Mouse (Mus musculus) neutrophil, adult 5-6 weeks (primary cell): ENCODE data around the gene Col10a1. TPM values are rescaled to one million over a fixed set of nuclear protein-coding genes. Genes with fewer than 3 reads are reported as not detected.
"Not testable (repeated sequence)": the region's sequence is repeated elsewhere in the genome, so short reads cannot be mapped to it uniquely, and the experiment has no call there.

Experiments used
- ATAC-seq: fragments of 151-379, 151-347 bp; 2 replicates; pipeline ENCODE4 v1.8.0; 2017; ENCODE audit warnings: mild to moderate bottlenecking, moderate TSS enrichment; ENCODE audit not compliant: insufficient number of reproducible peaks, poor library complexity, low FRiP score, severe bottlenecking; ENCODE audit errors: extremely low read depth
- total RNA-seq: library from RNA; stranded (forward); fragments of 200-1000 nt; gene quantifications from 2 replicates; pipeline ENCODE4 v1.2.3, GENCODE M21; 2017

Gene Col10a1
- 0.12 TPM in 2 replicates for total RNA-seq

- ATAC-seq, result no peak
Measured at GRCm38 (mm10) chr10:34389681-34390080, at the start of gene Col10a1. Gene Col10a1 (plus strand): TSS chr10:34389981.

DNA sequence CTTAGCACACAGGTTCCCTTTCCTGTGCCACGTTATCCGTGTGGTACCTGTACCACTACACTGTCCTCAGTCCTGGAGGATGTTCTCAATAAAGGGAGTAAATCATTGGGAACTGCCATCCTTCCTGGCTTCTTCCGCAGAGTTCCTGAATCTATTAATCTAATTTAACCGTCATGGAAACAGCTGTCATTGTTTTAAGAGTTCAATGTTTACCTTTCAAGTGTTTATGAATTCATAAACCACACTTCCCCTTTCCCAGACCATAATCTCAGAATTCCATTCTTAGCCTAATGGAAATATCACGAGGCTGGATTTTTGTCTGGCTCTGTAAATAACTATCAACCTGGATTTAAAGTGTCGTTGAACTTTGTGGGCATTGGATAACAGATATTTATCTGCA lies 48.8 kb upstream of the Col10a1 start:
- ATAC-seq, result no peak

- ATAC-seq, result no peak
Measured at GRCm38 (mm10) chr10:34341886-34342285, 47.9 kb upstream of the Col10a1 start.

GRCm38 (mm10) chr10:34352166-34352565 lies 37.6 kb upstream of the Col10a1 start:
- ATAC-seq, result no peak

DNA sequence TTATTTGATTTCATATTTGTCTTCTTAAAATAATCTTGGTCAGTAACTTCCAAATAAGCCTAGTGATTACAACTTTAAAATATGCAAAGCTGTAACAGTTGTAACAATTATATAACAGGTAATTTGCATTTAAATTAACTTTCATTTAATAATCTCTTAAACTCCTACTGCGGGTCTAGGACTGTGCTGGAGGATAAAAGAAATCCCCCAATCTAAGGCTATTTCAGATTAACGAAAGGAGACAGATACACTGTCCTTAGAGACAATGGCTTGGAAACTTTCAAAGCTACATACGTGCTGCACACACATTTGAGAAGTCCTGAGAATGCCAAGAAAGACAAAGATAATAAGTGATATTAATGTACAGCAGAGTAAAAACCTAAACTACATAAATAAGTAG lies 31.5 kb upstream of the Col10a1 start:
- no peak for ATAC-seq

DNA sequence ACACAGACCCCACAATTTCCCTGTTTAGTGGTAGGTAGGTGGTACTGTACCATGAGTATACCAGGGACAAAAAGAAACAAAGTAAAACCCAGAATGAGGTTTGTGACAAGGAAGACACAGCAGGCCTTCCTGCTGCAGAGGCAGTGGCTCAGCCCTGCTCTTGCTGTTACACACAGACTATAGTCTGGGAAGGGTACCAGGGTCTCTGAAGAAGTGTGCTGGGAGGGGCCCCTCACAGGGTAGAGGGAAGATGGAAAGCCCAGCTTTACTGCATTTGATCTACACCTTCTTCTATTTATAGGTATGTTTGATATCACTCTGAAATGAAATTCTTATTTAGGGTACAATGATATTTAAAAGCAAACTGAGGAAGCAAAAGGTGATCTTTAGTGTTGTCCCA lies 26.0 kb upstream of the Col10a1 start:
- ATAC-seq, result no peak

GRCm38 (mm10) chr10:34368138-34368537 lies 21.6 kb upstream of the Col10a1 start:
- no peak for ATAC-seq

GRCm38 (mm10) chr10:34373332-34373731 lies 16.4 kb upstream of the Col10a1 start:
- no peak for ATAC-seq

DNA sequence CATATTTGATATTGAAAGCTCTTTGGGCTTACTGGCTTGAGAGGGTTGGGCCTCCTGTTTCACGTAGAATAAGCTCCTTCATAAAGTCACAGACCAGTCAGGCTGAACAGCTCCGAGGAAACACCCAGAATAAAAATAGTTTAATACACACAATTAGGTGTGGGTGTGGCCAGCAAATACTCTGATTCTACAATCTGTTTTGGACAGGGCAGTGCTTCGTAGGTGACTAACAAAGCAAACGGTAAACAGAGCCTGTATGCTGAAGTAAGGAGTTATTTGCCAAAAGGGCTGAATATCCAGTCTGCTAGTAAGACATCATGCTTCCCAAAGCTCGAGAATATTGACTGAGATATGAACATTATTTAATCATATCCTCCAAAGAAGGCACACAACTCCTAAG lies 4.1 kb upstream of the Col10a1 start:
- ATAC-seq, result no peak

GRCm38 (mm10) chr10:34396959-34397358 lies 7.2 kb downstream of the Col10a1 start:
- ATAC-seq, result no peak

DNA sequence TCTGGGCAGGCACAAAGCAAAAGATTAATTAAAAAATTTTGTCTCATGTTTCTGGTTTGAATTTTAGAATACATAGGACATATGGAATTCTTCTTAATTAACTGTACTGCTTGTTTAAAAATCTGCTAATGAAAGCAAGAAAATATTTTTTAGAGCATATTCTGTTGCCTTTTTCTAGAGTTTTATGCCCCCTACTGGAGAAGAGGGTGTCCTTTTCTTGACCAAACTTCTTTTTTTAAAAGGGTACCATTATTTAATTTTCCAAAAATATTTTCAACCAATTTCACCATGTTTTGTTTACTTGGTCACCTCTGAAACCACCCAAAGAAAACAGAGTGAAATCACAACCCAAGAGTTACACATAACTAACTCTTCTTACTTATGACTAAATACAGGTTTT lies 9.5 kb downstream of the Col10a1 start:
- ATAC-seq, result no peak

DNA sequence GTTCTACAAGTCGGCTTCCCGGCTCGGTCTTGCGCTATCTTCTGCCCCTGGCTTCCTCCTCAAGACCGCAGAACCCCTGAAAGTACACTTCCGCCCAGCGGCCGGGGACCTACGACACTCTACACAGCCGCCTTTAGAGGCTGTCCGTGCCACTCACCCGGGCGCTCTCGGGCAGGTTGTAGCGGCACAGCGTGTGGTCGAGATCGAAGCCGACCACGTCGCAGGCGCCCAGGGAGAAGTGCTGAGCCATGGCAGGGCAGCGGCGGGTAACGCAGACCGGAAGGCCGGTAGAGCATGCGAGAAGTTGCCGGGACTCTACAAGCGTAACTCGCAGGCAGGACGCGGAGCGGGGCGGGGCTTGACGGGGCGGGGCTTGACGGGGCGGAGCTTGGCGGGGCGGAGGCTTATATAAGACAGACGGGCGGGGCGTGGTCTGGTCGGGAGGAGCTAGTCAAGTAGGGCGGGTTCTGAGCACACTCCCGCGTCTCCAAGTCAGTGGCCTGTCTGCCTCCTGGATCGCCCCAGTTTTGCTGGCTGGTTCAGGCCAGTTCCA lies 28.5 kb downstream of the Col10a1 start, which contains the start of gene Nt5dc1:
Gene Nt5dc1, minus strand, starts transcription at position 349 of the 553 bp plus-strand sequence.
- ATAC-seq, result peak; percentile 91

DNA sequence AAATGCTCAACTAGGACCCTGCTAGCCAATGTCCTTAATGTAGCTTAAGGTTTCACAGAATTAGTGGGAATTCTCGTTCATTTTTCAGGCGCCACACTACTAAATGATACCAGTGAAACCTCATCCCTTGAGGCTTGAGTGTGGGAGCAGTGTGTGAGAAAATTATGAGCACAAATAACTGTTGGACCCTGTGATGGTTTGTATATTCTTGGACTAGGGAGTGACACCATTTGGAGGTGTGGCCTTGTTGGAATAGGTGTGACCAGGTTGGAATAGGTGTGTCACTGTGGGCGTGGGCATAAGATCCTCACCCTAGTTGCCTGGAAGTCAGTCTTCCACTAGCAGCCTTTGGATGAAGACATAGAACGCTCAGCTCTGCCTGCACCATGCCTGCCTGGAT lies 29.0 kb downstream of the Col10a1 start:
- ATAC-seq, result not testable (repeated sequence)

- ATAC-seq, result no peak
Measured at GRCm38 (mm10) chr10:34431783-34432182, 42.0 kb downstream of the Col10a1 start.

- not testable (repeated sequence) for ATAC-seq
Measured at GRCm38 (mm10) chr10:34434191-34434590, 44.4 kb downstream of the Col10a1 start.

Other genes with a start within 250 kb of the Col10a1 start
- gene Dse, start 182.3 kb upstream of the Col10a1 start, total RNA-seq, result 4.7 and 5.1 TPM in 2 replicates
- 90.4 and 96.0 TPM in 2 replicates for gene Tspyl1, start 107.8 kb upstream of the Col10a1 start, total RNA-seq
- 7.7 and 11.7 TPM in 2 replicates for gene Tspyl4, start 92.5 kb upstream of the Col10a1 start, total RNA-seq
- gene Nt5dc1, start 28.6 kb downstream of the Col10a1 start, total RNA-seq, result 30.7 and 37.7 TPM in 2 replicates
- gene Frk, start 93.4 kb downstream of the Col10a1 start, total RNA-seq, result 1.0 and 1.4 TPM in 2 replicates